Mouse (Mus musculus): ENCODE data around the gene 4930447F04Rik. TPM values are rescaled to one million over a fixed set of nuclear protein-coding genes. Genes with fewer than 3 reads are reported as not detected.

The 4930447F04Rik gene
- not detected for total RNA-seq (2021)

- intact Hi-C loops (cut with DNase I), result no loop called here
- no peak for DNase-seq (ENCODE audit: extremely low spot score in 1 of 2, low spot score in 2 of 2)
These were observed at the start of gene 4930447F04Rik for GRCm38 (mm10) chrX:66304124-66304523. Gene 4930447F04Rik (minus strand): TSS chrX:66304224.
